Mouse (Mus musculus): ENCODE measurements around the gene Gnptab.
A peak's percentile ranks its signal among the peaks of the same experiment; 100 is the strongest.
"Not testable (repeated sequence)": the region's sequence is repeated elsewhere in the genome, so short reads cannot be mapped to it uniquely, and the experiment has no call there.

Gene Gnptab

GRCm38 (mm10) chr10:88379013-88379885, at the start of gene Gnptab, which contains the start of gene Dram1:
TSS of gene Gnptab (plus strand) at chr10:88379132.
TSS of gene Dram1 (minus strand) at chr10:88379080.
- peak; percentile 86 for DNase-seq (ENCODE audit: low spot score)

GRCm38 (mm10) chr10:88330695-88331094, 48.2 kb upstream of the Gnptab start:
- DNase-seq (ENCODE audit: low spot score), result no peak

GRCm38 (mm10) chr10:88340660-88341059, 38.3 kb upstream of the Gnptab start:
- no peak for DNase-seq (ENCODE audit: low spot score)

DNA sequence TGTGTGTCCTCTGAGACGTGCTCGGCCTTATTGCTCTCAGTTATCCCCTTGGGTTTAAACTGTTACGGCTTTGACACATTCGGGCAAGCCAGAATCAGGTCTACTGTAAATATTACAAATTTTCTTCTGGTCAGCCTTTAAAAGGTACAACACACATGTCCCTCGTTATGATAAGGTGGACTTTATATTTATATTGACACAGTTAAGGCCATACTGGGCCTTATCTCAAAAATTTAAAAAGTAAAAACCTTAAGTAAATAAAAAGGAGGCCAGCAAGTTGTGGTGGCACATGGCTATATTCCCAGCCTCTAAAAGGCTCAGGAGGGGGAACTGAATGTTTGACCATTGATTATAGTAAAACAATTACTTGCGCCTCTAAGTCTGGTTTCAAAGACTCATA, 37.6 kb upstream of the Gnptab start:
- DNase-seq (ENCODE audit: low spot score), result no peak

- DNase-seq (ENCODE audit: low spot score), result no peak
These were observed 33.0 kb upstream of the Gnptab start for GRCm38 (mm10) chr10:88345899-88346401.

DNA sequence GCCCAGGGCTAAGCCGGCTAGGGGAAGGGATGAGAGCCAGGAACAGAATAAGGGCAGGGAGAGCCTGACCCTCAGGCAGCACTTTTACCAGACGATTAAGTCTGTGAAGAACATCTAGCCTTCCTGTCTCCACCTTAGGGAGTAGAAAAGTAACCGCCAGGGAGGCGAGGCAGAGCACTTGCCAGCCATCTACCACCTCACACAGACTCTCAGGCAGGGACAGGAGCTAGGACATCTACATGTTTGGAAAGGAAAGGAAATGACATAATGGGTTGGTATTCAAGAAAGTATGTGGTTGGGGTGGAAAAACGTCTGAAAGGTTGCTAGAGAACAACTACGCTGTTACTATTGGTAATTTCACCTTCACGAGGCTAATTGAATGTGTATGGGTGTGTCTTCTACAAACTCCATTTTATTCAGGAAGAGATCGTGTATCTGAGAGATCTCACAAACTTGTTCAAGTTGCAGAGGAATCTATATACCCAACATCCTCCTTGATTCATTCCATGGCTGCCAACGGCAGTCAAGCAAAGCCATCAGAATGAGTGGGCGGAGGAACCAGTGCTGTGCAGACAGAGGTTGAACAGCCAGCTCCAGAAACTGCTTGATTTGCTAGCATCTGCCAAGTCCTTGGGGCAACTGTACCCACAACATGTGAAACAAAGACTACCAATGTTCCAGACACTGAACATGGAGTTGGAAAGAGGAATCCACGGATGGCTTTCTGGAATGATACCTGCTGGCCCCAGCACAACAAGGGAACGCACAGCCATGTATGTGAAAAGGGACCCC, 32.3 kb upstream of the Gnptab start:
- DNase-seq (ENCODE audit: low spot score), result no peak

DNA sequence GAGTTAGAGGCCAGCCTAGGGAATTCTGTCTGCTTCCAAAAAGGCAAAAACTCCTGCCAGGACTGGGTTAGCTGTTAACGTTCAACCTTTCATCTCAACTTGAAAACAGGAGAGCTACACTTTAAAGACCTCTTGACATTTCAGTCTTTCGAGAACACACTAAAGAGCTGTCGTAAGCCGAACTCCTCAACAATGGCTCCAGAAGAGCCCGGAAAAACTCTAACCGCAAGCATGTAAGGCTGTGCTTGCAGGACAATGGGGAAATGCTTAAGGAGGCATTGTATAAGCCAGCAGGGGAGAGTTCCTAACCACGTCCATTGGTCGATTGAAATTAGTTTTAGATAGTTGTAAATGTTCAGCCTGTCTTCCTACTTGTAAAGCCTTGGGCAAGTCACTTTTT, 29.1 kb upstream of the Gnptab start:
- no peak for DNase-seq (ENCODE audit: low spot score)

GRCm38 (mm10) chr10:88350687-88351086, 28.2 kb upstream of the Gnptab start:
- no peak for DNase-seq (ENCODE audit: low spot score)

GRCm38 (mm10) chr10:88351411-88352103, 27.4 kb upstream of the Gnptab start:
- no peak for DNase-seq (ENCODE audit: low spot score)

DNA sequence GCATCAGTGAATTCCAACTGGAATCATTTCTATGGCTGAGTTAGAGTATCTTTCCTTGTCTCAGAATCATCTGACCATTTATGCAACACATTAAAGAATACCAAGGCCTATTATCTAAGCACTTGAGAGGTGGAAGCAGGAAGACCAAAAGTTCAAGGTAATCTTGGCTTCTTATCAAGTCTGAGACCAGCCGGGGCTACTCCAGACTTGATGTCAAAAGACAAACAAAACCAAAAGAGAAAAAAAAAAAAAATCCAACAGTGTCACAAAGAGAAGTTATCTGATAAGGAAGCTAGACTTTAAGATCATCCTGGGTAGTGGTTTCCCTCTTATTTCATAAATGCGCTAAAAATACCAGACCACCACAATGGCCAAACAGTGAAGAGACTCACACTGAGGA, 26.4 kb upstream of the Gnptab start:
- no peak for DNase-seq (ENCODE audit: low spot score)

DNA sequence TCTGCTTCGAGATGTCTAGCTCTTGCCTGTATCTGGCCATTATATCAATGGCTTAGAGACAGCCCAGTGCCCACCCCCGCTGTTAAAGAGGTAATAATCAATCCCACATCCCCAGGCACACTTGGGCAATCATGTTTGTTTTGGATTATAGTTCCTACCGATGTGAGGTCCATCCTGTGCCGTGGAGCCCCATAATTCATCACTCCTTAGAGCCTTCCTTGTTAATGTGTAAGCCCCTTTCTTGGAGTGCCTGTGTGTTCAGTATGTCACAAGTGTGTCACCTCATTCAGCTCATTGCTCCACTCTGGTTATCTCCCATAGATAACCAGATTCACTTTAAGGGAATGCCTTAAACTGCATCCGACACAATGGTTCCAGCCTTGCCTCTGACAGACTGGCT, 24.3 kb upstream of the Gnptab start:
- DNase-seq (ENCODE audit: low spot score), result no peak

DNA sequence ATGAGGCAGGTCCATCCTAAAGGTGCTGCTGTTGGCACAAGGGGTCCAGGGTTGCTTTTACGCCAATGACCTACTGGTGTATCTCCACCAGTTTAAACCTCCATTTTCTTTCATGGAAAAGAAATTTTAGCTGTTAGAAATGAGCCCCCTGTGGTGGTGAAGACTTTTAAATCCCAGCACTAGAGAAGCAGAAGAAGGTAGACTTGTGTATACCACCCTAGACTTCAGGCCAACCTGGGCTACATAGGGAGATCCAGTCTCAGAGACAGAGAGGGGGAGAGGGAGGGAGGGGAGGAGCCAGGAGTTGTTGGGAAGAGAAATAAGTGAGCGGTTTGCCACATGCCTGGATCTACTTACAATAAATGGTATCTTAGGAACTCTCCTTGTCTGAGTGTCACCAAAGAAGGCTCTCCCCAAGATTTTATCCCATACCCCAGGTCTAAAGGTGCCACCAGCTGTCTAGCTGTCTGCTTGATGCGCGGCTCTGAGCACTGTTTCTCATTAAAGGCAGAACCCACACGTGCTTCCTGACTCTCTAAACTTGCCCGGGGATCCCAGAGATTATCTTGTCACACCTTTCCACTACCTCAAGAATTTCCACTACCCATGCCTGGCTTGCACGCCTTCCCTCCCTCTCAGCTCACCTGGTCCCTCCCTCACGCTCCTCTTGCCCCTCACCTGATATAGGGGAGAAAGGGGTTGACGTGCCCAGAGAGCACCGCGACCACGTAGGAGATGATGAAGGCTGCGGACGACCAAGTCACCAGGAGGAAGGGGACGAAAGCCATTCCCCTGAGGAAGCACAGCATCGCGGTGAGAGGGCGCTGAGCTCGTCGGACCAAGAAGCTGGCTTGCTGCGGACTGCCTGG, 22.6 kb upstream of the Gnptab start:
- no peak for DNase-seq (ENCODE audit: low spot score)

DNA sequence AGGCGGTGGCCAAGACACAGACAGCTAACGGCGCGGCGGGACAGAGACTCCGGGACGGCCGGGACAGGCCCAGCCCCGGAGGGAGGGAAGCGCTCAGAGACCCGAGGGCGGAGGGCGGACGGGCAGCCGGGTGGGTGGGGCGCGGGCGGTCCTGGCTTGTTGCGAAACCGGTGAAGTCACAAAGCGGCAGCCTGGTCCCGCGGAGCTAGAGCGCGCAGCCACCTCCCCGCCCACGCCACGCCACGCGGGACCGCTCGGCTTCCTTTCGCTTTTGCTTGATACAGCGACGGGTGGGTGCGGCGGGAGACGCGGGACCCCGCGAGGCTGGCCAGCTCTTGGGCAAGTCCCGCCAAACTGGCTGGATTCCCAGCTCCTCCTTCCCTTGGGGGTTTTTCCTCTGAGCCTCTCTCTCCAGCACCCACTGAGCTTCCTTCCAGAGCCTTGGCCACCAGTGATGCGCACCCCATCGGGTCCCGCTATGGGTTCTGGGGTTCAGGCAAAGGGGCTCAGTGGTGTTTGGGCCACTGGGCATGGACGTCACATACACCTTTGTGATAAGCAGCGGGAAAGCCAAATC, 21.9 kb upstream of the Gnptab start:
- DNase-seq (ENCODE audit: low spot score), result peak; percentile 15

- no peak for DNase-seq (ENCODE audit: low spot score)
These were observed 16.7 kb upstream of the Gnptab start for GRCm38 (mm10) chr10:88362218-88362617.

DNA sequence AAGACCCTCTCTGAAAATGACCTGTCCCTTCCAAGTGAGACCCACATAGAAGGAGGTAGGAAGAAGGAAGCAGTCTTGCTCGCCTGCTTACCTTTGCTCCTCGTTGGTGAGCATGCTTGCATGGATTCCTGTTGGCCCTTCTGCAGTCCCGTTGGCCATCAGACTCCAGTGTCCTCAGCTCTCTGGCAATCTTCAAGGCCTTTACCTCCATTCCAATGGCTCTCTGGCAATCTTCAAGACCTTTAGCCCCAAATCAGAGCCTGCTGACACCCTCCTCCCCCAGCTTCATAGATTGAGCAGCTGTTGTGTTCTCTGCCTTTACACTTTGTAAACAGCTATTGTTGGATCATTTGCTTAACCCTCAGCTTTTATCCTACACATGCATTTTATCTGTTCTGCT, 14.7 kb upstream of the Gnptab start:
- no peak for DNase-seq (ENCODE audit: low spot score)

- DNase-seq (ENCODE audit: low spot score), result no peak
These were observed 9.7 kb upstream of the Gnptab start for GRCm38 (mm10) chr10:88369233-88369632.

- DNase-seq (ENCODE audit: low spot score), result no peak
These were observed 7.1 kb upstream of the Gnptab start for GRCm38 (mm10) chr10:88371793-88372192.

- no peak for DNase-seq (ENCODE audit: low spot score)
These were observed 6.5 kb upstream of the Gnptab start for GRCm38 (mm10) chr10:88372436-88372835.

GRCm38 (mm10) chr10:88372945-88373344, 6.0 kb upstream of the Gnptab start:
- DNase-seq (ENCODE audit: low spot score), result not testable (repeated sequence)

GRCm38 (mm10) chr10:88374984-88375383, 3.9 kb upstream of the Gnptab start:
- no peak for DNase-seq (ENCODE audit: low spot score)

- DNase-seq (ENCODE audit: low spot score), result peak; percentile 71
These were observed 2.2 kb upstream of the Gnptab start for GRCm38 (mm10) chr10:88376770-88377169.
